Mouse (Mus musculus) kidney, adult 8-10 months (tissue): ENCODE results near the gene Hnf1b.

Source experiments
- DNase-seq, 2 experiments: peaks; one replicate each; pipeline ENCODE4 v3.0.0; 2022

Hnf1b gene

DNA sequence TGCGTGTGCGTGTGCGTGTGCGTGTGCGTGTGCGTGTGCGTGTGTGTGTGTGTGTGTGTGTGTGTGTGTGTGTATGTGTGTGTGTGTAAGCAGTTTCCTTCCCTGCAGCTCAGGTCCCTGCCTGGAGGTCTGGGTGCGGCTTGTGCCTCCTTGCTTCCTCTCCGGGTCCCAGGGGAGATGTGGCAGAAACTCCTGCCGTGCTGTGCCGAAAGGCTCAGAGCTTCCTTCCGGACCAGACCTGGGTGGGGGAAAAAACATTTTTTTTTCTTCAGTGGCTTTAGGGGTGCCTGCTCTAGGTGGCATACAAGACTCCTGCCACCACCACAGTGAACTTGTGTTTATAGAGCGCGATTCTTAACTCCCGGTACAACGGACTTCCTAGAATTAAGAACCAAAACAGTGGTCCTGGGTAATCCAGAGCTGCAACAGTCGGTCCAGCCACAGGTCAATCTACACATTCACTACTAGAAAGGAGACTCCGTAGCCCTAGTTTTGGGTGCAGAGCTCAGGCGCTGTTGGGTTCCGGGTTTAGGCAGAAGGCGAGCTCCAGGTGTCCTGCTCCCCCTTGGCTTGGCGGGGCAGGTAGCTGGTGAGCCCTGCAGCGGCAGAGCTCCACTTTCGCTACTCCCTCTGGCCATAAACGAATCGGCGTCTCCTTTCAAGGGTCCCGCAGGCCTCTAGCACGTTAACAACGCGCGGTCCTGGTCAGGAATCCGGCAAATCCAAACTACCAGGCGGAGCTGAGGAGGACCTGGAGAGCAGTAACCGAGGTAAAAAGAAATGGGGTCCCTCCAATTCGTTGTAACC is at the start of gene Hnf1b:
TSS of gene Hnf1b (plus strand) at position 535 of the 807 bp plus-strand sequence.
- DNase-seq, result no peak

GRCm38 (mm10) chr11:83802166-83802565 is 47.7 kb upstream of the Hnf1b start:
- DNase-seq, result peak in 1 of 2 experiments; percentile 70

GRCm38 (mm10) chr11:83802581-83802980 is 47.3 kb upstream of the Hnf1b start:
- DNase-seq, result peak in 1 of 2 experiments; percentile 68

DNA sequence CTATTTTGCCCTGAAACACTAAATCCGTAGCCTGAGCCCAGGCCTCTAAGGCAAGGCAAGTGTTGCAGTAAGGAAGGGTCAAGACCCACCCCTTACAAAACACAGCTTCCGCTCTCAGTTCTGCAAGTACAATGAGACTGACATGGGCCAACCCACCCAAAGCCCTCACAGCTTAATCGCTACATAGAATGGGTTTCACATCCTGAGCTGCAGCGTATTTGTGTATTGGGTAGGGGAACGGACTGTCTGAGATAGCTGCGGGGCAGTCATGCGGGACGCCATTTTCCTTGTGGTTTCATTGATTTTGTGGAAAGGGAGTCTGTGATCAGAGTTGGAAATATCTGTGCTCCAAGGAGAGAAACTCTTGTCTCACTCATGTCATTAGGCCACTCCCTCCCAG is 39.4 kb upstream of the Hnf1b start:
- no peak for DNase-seq

GRCm38 (mm10) chr11:83815191-83815590 is 34.7 kb upstream of the Hnf1b start:
- peak; percentile 66 to 82 for DNase-seq

DNA sequence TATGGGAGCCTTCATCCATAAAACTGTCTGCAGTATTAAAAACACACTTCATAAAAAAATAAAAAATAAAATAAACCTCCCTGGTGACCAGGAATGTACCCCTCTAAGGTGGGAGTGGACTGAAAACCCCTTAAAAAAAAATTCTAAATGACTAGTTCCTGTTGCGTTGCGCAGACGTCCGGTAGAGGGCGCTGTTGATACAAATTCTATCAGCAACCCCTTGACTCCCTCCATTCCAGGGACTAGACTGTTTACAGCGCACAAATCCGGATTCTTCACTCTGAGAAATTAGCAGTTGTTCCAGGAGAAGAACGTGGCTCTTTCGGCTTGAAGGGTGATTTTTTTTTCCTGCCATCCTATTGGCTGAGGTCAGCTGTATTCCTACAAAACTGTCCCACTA is 34.2 kb upstream of the Hnf1b start:
- peak; percentile 79 to 87 for DNase-seq

- DNase-seq, result peak; percentile 66 to 88
Observed at GRCm38 (mm10) chr11:83817048-83817447, 32.8 kb upstream of the Hnf1b start.

DNA sequence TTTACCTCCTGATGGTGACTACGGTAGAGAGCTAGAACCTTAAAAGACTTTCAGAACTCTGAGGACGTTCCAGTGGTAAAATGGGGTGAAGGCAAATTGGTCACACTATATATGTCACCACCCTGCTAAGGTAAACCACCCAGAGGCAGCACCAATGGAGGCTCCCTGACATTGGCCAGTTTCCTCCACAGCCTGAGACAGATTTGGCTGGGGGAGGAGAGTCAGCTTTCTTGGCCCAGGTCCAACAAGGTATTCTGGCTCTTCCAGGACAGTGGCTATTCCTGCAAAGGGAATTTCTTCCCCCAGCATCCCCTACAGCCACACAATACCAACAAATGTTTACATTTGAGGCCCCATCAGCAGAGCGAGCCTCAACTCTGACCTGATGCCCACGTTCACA is 31.9 kb upstream of the Hnf1b start:
- DNase-seq, result peak; percentile 41 to 49

- DNase-seq, result no peak
Observed at GRCm38 (mm10) chr11:83818591-83819127, 31.2 kb upstream of the Hnf1b start.

- peak; percentile 94 to 97 for DNase-seq
Observed at GRCm38 (mm10) chr11:83819806-83820483, 29.9 kb upstream of the Hnf1b start.

DNA sequence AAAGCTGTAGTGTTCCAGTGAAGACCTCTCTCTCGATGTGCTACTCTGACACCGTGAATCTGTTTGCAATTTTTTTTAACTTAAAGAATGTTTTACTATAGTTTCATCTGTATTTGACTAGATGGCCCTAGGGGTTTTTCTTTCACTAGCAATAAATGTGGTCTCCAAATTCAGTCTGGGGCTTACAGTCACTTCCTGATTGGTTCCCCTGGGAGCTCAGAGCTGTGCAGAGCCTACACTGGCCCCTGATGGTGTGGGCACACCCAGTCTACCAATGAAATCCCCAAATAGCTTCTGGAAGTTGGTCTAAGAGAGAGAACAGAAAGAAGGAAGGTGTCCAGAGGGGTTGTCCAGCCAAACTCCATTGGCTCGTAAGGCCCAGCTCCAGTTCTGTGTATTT is 23.7 kb upstream of the Hnf1b start:
- DNase-seq, result no peak

DNA sequence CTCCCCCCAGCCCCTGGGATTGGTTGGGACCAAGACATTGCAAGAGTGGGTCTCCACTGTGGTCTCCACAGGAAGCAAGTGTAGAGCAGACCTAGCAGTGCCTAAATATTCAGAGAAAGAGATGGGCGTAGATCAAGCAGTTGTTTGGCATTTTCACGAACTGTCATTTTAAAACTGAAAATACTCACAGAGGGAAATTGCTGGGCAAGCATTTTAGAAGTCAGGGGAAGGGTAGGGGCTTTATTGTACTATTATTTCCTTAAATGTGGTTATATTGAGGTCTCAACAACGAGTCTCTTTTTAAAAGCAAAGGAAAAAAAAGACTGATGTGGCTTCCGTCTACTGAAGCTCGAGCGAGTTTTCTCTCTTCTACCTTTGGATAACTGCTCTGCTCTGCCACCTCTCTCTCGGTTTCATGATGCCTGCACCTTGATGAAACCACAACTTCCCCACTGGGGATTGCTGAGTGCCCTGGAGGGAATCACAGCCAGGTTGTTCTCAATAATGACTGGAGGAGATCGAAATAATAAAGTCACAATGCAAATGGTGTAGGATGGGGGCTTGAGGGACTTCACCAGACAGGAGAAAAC is 21.2 kb upstream of the Hnf1b start:
- no peak for DNase-seq

DNA sequence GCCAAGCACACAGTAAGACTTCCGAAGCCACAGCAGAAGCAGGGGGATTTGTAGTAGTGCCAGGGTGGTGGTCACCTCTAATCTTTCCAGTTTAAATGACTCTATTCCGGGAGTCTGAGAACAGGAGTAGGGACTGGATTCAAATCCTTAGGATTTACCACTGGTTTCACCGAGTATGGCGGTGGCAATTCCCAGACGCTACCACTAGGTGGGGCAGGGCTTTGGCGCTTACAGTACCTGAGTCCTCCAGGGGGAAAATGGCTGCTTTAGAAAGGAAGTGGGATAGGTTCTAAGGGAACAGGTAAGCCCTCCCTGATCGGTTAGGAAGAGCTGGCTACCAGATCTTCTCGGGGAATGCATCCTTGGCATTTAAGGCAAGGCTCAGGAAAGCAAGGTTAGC is 17.5 kb upstream of the Hnf1b start:
- DNase-seq, result no peak

- DNase-seq, result no peak
Observed at GRCm38 (mm10) chr11:83833517-83833916, 16.3 kb upstream of the Hnf1b start.

GRCm38 (mm10) chr11:83833959-83834496 is 15.8 kb upstream of the Hnf1b start:
- DNase-seq, result peak in 1 of 2 experiments; percentile 64

- no peak for DNase-seq
Observed at GRCm38 (mm10) chr11:83839451-83839850, 10.4 kb upstream of the Hnf1b start.

DNA sequence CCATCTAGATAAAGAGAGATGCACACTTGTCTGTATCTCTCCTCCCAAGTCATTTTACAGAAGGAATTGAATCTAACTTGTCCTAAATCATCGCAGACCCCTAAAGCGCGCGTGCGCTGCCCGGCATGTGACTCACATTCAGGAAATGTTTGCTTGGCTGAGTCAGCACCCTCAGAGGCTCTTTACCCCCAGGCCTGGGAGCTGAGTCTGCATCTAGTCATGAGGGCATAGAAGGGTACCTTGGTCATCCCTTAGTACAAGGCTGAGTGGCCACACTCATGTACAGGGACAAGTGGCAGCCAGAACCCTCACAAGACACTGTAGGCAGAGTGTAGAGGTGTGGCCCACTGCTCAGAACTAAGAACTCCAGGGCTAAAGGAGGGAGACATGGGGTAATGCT is 6.3 kb upstream of the Hnf1b start:
- DNase-seq, result peak; percentile 76 to 79

DNA sequence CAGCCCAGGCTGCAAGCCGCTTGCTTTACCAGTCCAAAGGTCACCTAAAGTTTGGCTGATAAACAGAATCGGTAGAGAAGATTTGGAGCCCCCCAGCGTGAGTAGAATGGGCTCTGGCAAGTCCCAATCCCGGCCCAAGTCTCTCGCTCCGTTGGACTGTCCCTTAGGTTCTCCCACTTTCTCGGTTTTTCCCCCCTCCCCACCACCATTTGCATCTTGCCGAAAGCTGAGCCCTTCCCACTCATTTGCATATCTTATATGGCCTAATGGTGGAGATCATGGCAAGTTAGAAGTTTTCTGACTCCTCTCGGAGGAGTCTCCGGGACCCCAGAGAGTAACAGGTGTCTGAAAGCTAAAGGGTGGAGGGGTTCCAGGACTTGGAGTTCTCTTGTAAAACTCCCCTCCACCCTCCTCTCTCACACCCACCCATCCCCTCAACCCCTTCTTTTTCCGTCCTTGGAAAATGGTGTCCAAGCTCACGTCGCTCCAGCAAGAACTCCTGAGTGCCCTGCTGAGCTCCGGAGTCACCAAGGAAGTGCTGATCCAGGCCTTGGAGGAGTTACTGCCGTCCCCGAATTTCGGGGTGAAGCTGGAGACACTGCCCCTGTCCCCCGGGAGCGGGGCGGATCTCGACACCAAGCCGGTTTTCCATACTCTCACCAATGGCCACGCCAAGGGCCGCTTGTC is 866 bp downstream of the Hnf1b start:
- DNase-seq, result peak; percentile 88

- no peak for DNase-seq
Observed at GRCm38 (mm10) chr11:83851273-83852015, 1.6 kb downstream of the Hnf1b start.

- DNase-seq, result peak; percentile 79 to 86
Observed at GRCm38 (mm10) chr11:83852016-83852355, 2.1 kb downstream of the Hnf1b start.

- peak; percentile 65 to 76 for DNase-seq
Observed at GRCm38 (mm10) chr11:83852501-83853211, 2.8 kb downstream of the Hnf1b start.
